Mouse (Mus musculus) midbrain, postnatal 0 days (tissue): Measurements from ENCODE around the gene Tmem221. TPM values are rescaled to one million over a fixed set of nuclear protein-coding genes. Genes with fewer than 3 reads are reported as not detected.
A peak's percentile ranks its signal among the peaks of the same experiment; 100 is the strongest.

Experiments
- ATAC-seq: fragments of 200-750 bp; cut with Nextera tagmentation; 2 replicates; pipeline ENCODE4 v1.8.0; 2017; ENCODE audit warnings: moderate number of reproducible peaks, mild to moderate bottlenecking, moderate TSS enrichment, moderate library complexity; ENCODE audit not compliant: low FRiP score
- DNase-seq: peaks from one replicate; pipeline ENCODE4 v3.0.0-alpha.2; 2015; ENCODE audit warnings: low spot score
- H3K27ac ChIP-seq: fragments of 300-500 bp; sonication (generic); 2 replicates; pipeline ENCODE4 v1.5.1; 2014; ENCODE audit warnings: low read depth, mild to moderate bottlenecking, low read length, mixed read lengths
- H3K27me3 ChIP-seq: fragments of 300-500 bp; sonication (generic); 2 replicates; pipeline ENCODE4 v1.6.1; 2014; ENCODE audit warnings: low read length, control low read depth, mixed read lengths; ENCODE audit not compliant: insufficient read depth
- H3K36me3 ChIP-seq: fragments of 300-500 bp; sonication (generic); 2 replicates; pipeline ENCODE4 v1.6.1; 2014; ENCODE audit warnings: low read length, control low read depth, mixed read lengths; ENCODE audit not compliant: insufficient read depth
- H3K4me1 ChIP-seq: fragments of 300-500 bp; sonication (generic); 2 replicates; pipeline ENCODE4 v1.6.1; 2014; ENCODE audit warnings: mild to moderate bottlenecking, control low read depth, antibody characterized with exemption, low read length, mixed read lengths; ENCODE audit not compliant: insufficient read depth
- H3K4me2 ChIP-seq: fragments of 300-500 bp; sonication (generic); 2 replicates; pipeline ENCODE4 v1.6.1; 2014; ENCODE audit warnings: low read depth, mild to moderate bottlenecking, low read length, mixed read lengths; ENCODE audit not compliant: poor library complexity, severe bottlenecking
- H3K4me3 ChIP-seq: fragments of 300-500 bp; sonication (generic); 2 replicates; pipeline ENCODE4 v1.5.1; 2014; ENCODE audit warnings: low read depth, mild to moderate bottlenecking, low read length, moderate library complexity
- H3K9ac ChIP-seq: fragments of 300-500 bp; sonication (generic); replicated peaks from 2 replicates; pipeline ENCODE4 v1.6.1; 2014; ENCODE audit warnings: mild to moderate bottlenecking, low read length, moderate library complexity, mixed read lengths; ENCODE audit not compliant: poor library complexity, severe bottlenecking
- H3K9me3 ChIP-seq: fragments of 300-500 bp; sonication (generic); 2 replicates; pipeline ENCODE4 v1.6.1; 2016; ENCODE audit warnings: low read length, control low read depth
- CTCF ChIP-seq: IDR thresholded peaks from 2 replicates; pipeline ENCODE4 v1.5.1; 2016; ENCODE audit warnings: antibody characterized with exemption, mild to moderate bottlenecking
- WGBS: fragments of 180-500 bp; shearing (Covaris S2); extraction: QIAGEN DNeasy Blood & Tissue Kit; methylation state at CpG from one replicate; pipeline ENCODE4 v1.1.7; 2014; 5-methylcytosine and 5-hydroxymethylcytosine counted together
- polyA plus RNA-seq: library from polyadenylated mRNA; unstranded; fragments of >200 nt; fragmentation: Nextera tagmentation; extraction: Ambion mirVana; gene quantifications from 2 replicates; pipeline ENCODE4 v1.2.1, GENCODE M21; 2015
- total RNA-seq: library from RNA; depleted of rRNA; stranded (reverse); fragments of >200 nt; gene quantifications from 2 replicates; pipeline ENCODE4 v1.2.3, GENCODE M21; 2014

The Tmem221 gene
- total and polyA plus RNA-seq, 2 experiments from 2014 or later = 0.11 TPM; not detected in 1

- Histone ChIP-seq H3K4me3 (no peak overlapping the region), H3K36me3 (no peaks in the 10 kb centered on the region), H3K27me3 (no peaks in the 10 kb centered on the region), H3K4me2 (peak overlapping the region; percentile 95; the same call in 1 of the 2 replicates), H3K9ac (no peak overlapping the region), H3K4me1 (peaks cover 10% of the 10 kb centered on the region), H3K27ac (no peak overlapping the region), H3K9me3 (no peaks in the 10 kb centered on the region)
- no peak for TF ChIP-seq CTCF
- no peak for DNase-seq
- ATAC-seq = no peak
- WGBS = 89% methylated on average over 8 of the region's 8 CpGs
Observed at GRCm38 (mm10) chr8:71593556-71594323, 35.1 kb upstream of the Tmem221 start.

DNA sequence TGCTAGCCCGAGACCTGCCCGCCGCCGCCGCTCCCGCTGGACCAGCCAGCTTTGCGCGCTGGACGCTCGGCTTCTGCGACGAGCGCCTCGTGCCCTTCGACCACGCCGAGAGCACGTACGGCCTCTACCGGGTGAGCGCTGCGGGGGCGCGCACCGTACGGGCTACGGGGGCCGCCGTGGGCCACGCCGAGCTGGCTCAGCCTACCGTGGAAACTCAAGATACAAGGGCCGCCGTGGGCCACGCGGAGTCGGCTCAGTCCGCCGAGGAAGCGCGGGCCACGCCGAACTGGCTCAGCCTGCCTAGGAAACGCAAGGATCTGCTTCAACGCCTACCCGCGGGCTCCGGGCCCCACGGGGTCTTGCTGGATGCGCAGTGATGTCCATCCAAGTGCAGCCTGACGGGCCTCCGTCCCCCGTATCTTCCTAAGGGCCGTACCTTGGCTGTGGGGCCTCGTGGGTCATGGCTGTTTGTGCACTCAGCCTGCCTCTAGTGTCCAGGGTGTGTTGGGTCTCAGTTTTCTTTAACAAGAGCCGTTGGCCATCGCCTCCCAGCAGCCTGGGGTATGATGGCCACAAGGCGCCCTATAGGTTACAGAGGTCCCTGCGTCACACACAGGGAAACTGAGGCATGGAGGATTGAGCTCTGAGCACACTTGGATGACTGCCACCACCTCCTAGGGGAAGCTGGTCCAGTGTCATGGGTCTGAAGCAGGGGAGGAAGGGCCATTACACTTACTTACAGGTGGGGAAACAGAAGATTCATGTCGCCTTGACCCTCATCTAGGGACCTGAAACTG is 33.9 kb upstream of the Tmem221 start:
- no peaks in the 10 kb centered on the region for H3K27me3 ChIP-seq
- peak; percentile 71 for DNase-seq
- 5% methylated on average over 45 of the region's 60 CpGs for WGBS

DNA sequence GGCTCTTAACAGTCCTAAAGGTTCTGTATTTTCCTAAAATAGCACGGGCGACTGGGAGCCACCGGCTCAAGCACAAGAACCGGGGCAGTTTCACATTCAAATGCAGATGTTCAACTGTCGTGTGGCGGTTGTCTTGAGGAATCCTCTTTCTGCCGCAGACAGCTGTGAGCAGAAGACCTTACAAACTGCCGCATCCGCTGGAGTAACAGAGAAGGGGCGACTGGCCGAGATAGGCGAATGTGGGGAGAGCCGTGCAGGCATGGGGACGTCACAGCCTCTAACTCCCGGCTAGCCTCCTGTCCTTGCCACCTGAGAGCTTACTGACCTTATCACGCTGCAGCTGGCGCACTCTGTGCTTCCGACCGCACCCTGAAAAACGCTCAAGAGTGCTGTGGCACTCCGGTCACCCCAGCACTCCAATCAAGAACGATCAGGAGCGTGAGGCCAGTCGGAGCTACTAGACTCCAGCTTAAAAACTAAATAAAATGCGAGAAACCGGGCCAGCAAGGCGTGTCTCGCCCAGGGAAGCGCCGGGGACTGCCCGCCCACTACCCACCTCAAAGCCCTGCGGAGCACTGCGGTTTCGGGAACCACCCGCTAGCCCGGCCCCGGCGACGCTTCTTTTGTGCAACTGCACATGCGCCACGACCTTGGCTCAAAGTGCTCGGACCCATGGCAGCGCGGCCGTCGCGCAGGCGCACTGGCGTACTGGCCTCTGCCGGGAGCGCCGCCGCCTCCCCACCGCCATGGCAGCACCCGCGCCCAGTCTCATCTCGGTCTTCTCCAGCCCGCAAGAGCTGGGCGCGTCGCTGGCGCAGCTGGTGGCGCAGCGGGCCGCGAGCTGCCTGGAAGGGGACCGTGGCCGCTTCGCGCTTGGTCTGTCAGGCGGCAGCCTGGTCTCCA is 33.1 kb upstream of the Tmem221 start, which contains the start of gene Pgls:
Pgls (plus strand) TSS at position 706 of the 903 bp plus-strand sequence.
- Histone ChIP-seq H3K9ac (peak within 1 kb of the TSS; percentile 87), H3K4me1 (peaks cover 10% of the 10 kb centered on the region), H3K9me3 (no peaks in the 10 kb centered on the region), H3K4me3 (peak within 1 kb of the TSS; percentile 82), H3K27me3 (no peaks in the 10 kb centered on the region), H3K36me3 (peaks cover 4% of the 10 kb centered on the region), H3K4me2 (peak within 1 kb of the TSS; percentile 95), H3K27ac (peak within 1 kb of the TSS; percentile 98)
- ATAC-seq (peak; percentile 89), DNase-seq (peak; percentile 97)
- WGBS = under 1% methylated on average over 69 of the region's 71 CpGs
- TF ChIP-seq CTCF = no peak; the same call in none of the 2 replicates

More for the DNA sequence above, 33.9 kb upstream of the Tmem221 start:
- Histone ChIP-seq H3K9ac (peak overlapping the region; percentile 87), H3K27ac (peak overlapping the region; percentile 98), H3K9me3 (no peaks in the 10 kb centered on the region), H3K4me1 (peaks cover 10% of the 10 kb centered on the region), H3K4me3 (peak overlapping the region; percentile 82), H3K4me2 (peak overlapping the region; percentile 95), H3K36me3 (no peaks in the 10 kb centered on the region)
- peak; percentile 28; the same call in 1 of the 2 replicates for TF ChIP-seq CTCF
- peak; percentile 75 for ATAC-seq

DNA sequence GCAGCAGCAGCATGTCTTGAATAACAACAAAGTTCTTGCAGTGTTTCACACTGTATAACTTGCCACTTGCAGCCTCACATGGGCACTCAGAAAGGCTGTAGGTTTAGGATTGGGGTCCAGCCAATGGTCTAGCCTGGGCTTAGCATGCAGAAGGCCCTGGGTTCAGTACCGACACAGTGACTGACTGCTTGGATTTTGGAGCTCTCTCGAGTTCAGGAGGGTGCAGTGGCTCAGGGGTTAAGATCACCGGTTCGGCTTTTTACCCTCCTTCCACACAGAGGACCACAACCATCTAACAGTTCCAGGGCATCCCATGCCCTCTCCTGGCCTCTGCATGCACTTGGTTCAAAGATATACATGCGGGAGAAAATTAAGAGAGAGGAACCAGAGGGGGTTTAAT is 32.3 kb upstream of the Tmem221 start:
- H3K27ac ChIP-seq = peak overlapping the region; percentile 98
- no peak for DNase-seq
- H3K9ac ChIP-seq = peak overlapping the region; percentile 87
- H3K4me2 ChIP-seq = peak overlapping the region; percentile 95
- H3K4me3 ChIP-seq = peak overlapping the region; percentile 82
- no peak for TF ChIP-seq CTCF
- no peak for ATAC-seq
- no peaks in the 10 kb centered on the region for H3K27me3 ChIP-seq
- no peaks in the 10 kb centered on the region for H3K9me3 ChIP-seq
- H3K36me3 ChIP-seq = peaks cover 6% of the 10 kb centered on the region
- H3K4me1 ChIP-seq = peaks cover 10% of the 10 kb centered on the region
- 17% methylated on average over 5 of the region's 5 CpGs for WGBS

DNA sequence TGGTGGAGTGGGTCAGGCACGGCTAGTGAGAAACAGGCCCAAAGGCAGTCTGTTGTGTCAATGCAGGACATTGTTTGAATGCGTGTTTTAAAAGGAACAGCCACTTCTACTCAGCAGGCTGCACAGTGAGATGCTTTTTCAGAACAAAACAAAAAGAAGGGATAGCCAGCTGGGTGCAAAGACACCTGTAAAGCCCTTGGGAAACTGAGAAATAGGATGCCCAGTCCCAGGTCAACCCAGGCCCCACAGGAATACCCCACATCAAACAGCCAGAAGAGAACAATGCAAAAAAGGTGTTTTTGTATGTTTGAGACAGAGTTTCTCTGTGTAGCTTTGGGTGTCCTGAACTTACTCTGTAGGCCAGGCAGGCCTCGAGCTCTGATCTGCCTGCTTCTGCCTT is 30.1 kb upstream of the Tmem221 start:
- Histone ChIP-seq H3K36me3 (peaks cover 28% of the 10 kb centered on the region), H3K27ac (no peak overlapping the region), H3K4me3 (no peak overlapping the region), H3K27me3 (no peaks in the 10 kb centered on the region), H3K4me1 (peaks cover 10% of the 10 kb centered on the region), H3K9me3 (no peaks in the 10 kb centered on the region), H3K4me2 (no peak overlapping the region), H3K9ac (no peak overlapping the region)
- WGBS = 74% methylated on average over 3 of the region's 3 CpGs
- no peak for TF ChIP-seq CTCF
- DNase-seq (no peak), ATAC-seq (no peak)
